Mouse (Mus musculus) monocyte, adult 2 months (primary cell): ENCODE data around the gene Heatr5b.
"Not testable (repeated sequence)": the region's sequence is repeated elsewhere in the genome, so short reads cannot be mapped to it uniquely, and the experiment has no call there.

Experiments used
- DNase-seq, 2 experiments: peaks; one replicate each; pipeline ENCODE4 v3.0.0; 2022; ENCODE audit warnings: low spot score in 2 of 2, low read depth in 1 of 2

Heatr5b gene

GRCm38 (mm10) chr17:78834856-78835835 is at the start of gene Heatr5b, which contains the start of gene Gpatch11:
Gene Heatr5b, minus strand, starts transcription at chr17:78835364.
Gene Gpatch11, plus strand, starts transcription at chr17:78835567.
- DNase-seq, result peak; percentile 89

GRCm38 (mm10) chr17:78883291-78883690 is 48.1 kb upstream of the Heatr5b start:
- no peak for DNase-seq

GRCm38 (mm10) chr17:78882401-78883112 is 47.4 kb upstream of the Heatr5b start, which contains the start of gene Eif2ak2:
Gene Eif2ak2, minus strand, starts transcription at chr17:78882573.
- peak in 1 of 2 experiments; percentile 40 for DNase-seq

- no peak for DNase-seq
Measured at GRCm38 (mm10) chr17:78881878-78882304, 46.7 kb upstream of the Heatr5b start.

- DNase-seq, result no peak
Measured at GRCm38 (mm10) chr17:78873886-78874285, 38.7 kb upstream of the Heatr5b start.

GRCm38 (mm10) chr17:78856243-78856642 is 21.1 kb upstream of the Heatr5b start:
- DNase-seq, result no peak

GRCm38 (mm10) chr17:78842271-78842928 is 7.2 kb upstream of the Heatr5b start:
- no peak for DNase-seq

- no peak for DNase-seq
Measured at GRCm38 (mm10) chr17:78836056-78836455, 892 bp upstream of the Heatr5b start.

GRCm38 (mm10) chr17:78824346-78824745 is 10.8 kb downstream of the Heatr5b start:
- DNase-seq, result no peak

- DNase-seq, result no peak
Measured at GRCm38 (mm10) chr17:78809582-78809981, 25.6 kb downstream of the Heatr5b start.

GRCm38 (mm10) chr17:78809019-78809418 is 26.1 kb downstream of the Heatr5b start:
- DNase-seq, result no peak

- DNase-seq, result no peak
Measured at GRCm38 (mm10) chr17:78797222-78797621, 37.9 kb downstream of the Heatr5b start.

- DNase-seq, result no peak
Measured at GRCm38 (mm10) chr17:78794390-78794789, 40.8 kb downstream of the Heatr5b start.

GRCm38 (mm10) chr17:78792122-78792521 is 43.0 kb downstream of the Heatr5b start:
- DNase-seq, result no peak

GRCm38 (mm10) chr17:78791690-78792070 is 43.5 kb downstream of the Heatr5b start:
- no peak for DNase-seq

- DNase-seq, result no peak
Measured at GRCm38 (mm10) chr17:78791068-78791689, 44.0 kb downstream of the Heatr5b start.

- DNase-seq, result not testable (repeated sequence)
Measured at GRCm38 (mm10) chr17:78788273-78788672, 46.9 kb downstream of the Heatr5b start.

GRCm38 (mm10) chr17:78778765-78779164 is 56.4 kb downstream of the Heatr5b start:
- no peak for DNase-seq

- no peak for DNase-seq
Measured at GRCm38 (mm10) chr17:78772317-78772716, 62.8 kb downstream of the Heatr5b start.

GRCm38 (mm10) chr17:78770932-78771331 is 64.2 kb downstream of the Heatr5b start:
- DNase-seq, result no peak

- no peak for DNase-seq
Measured at GRCm38 (mm10) chr17:78769341-78769740, 65.8 kb downstream of the Heatr5b start.
